Mouse (Mus musculus) lung, embryonic 16.5 days (tissue): ENCODE measurements at regions not wholly inside any gene's neighbourhood (a gene's known extent, or its start where the extent isn't known, plus 50 kb on each side); places are given as distances from the start of the nearest gene placed in this dataset.
A peak's percentile ranks its signal among the peaks of the same experiment; 100 is the strongest.

ENCODE experiments used
- ATAC-seq: fragments of 200-750 bp; cut with Nextera tagmentation; 2 replicates; pipeline ENCODE4 v1.8.0; 2017; ENCODE audit warnings: low read depth, mild to moderate bottlenecking, moderate library complexity
- H3K27ac ChIP-seq: fragments of 300-500 bp; sonication (generic); 2 replicates; pipeline ENCODE4 v1.5.1; 2014; ENCODE audit warnings: mild to moderate bottlenecking, control low read depth, low read length
- H3K27me3 ChIP-seq: fragments of 300-500 bp; sonication (generic); 2 replicates; pipeline ENCODE4 v1.6.1; 2014; ENCODE audit warnings: low read depth, low read length, mixed read lengths; ENCODE audit not compliant: control insufficient read depth, insufficient read depth
- H3K36me3 ChIP-seq: fragments of 300-500 bp; sonication (generic); 2 replicates; pipeline ENCODE4 v1.6.1; 2014; ENCODE audit warnings: low read length; ENCODE audit not compliant: control insufficient read depth, insufficient read depth
- H3K4me1 ChIP-seq: fragments of 300-500 bp; sonication (generic); replicated peaks from 2 replicates; pipeline ENCODE4 v1.6.1; 2014; ENCODE audit warnings: low read length, mixed read lengths; ENCODE audit not compliant: control insufficient read depth, insufficient read depth
- H3K4me2 ChIP-seq: fragments of 300-500 bp; sonication (generic); 2 replicates; pipeline ENCODE4 v1.6.1; 2014; ENCODE audit warnings: low read depth, low read length, control low read depth
- H3K4me3 ChIP-seq: fragments of 300-500 bp; sonication (generic); 2 replicates; pipeline ENCODE4 v1.5.1; 2014; ENCODE audit warnings: mild to moderate bottlenecking, low read length, control low read depth
- H3K9ac ChIP-seq: fragments of 300-500 bp; sonication (generic); 2 replicates; pipeline ENCODE4 v1.6.1; 2014; ENCODE audit warnings: low read length, control low read depth
- H3K9me3 ChIP-seq: fragments of 300-500 bp; sonication (generic); 2 replicates; pipeline ENCODE4 v1.6.1; 2016; ENCODE audit warnings: low read length; ENCODE audit not compliant: control insufficient read depth
- whole genome bisulfite sequencing: fragments of 180-500 bp; shearing (Covaris S2); extraction: QIAGEN DNeasy Blood & Tissue Kit; methylation state at CpG from one replicate; pipeline ENCODE4 v1.1.7; 2014; 5-methylcytosine and 5-hydroxymethylcytosine counted together

DNA sequence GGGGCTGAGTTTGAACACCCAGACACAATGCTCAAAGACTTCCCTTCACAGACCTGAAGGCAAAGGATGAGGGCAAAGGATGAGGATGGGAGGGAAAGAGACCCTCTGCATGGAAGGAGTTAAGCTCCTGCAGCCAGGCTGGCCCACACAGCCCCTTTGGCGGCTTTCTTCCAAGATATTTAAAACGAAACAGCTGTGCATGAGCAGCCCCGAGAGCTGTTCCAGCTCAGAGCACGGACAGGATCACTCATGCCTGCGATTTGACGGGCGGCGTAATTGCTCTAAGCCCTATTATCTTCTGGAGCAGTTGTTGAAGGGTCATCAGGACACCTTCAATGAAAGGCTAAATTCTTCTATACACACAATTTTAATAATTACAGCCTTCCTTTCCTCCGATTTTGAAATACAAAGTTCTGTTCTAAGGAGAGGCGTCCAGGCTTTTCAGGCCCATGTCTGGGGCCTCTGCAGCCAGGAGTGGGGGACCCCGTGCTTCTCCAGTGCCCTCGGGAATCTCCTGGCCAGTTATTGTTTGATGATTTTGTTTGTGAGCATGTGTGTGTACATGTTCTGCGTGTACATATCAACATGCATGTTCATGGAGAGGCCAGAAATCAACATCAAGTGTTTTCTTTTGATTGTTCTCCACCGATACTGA is 82.1 kb upstream of the Kazn start:
- Histone ChIP-seq H3K4me3 (no peak overlapping the region), H3K27me3 (no peaks in the 10 kb centered on the region), H3K9me3 (no peaks in the 10 kb centered on the region), H3K27ac (peak overlapping the region; percentile 31; the same call in 1 of the 2 replicates), H3K4me2 (no peak overlapping the region), H3K9ac (no peak overlapping the region), H3K4me1 (peaks cover 4% of the 10 kb centered on the region), H3K36me3 (no peaks in the 10 kb centered on the region)
- ATAC-seq = peak; percentile 85
- WGBS = 42% methylated on average over 14 of the region's 14 CpGs

DNA sequence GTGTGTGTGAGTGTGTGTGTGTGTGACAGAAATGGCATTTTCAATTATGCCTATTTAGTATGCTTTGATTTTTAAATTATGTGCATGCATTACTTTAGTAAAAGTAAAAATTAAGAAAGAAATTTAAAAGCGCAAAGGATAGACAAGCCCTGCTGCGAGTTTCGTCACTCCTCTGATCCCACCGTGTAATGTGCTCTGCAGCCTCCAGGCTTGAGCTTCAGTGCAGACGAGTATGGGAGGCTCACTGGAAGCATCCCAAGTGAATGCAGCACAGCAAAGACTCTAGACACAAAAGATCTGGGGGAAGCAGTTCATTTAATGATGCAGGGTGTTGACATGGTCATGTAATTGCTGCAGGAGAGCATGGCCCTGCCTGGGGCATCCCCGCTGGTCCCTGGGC is 71.1 kb upstream of the Kazn start:
- whole genome bisulfite sequencing = 86% methylated on average over 6 of the region's 6 CpGs

DNA sequence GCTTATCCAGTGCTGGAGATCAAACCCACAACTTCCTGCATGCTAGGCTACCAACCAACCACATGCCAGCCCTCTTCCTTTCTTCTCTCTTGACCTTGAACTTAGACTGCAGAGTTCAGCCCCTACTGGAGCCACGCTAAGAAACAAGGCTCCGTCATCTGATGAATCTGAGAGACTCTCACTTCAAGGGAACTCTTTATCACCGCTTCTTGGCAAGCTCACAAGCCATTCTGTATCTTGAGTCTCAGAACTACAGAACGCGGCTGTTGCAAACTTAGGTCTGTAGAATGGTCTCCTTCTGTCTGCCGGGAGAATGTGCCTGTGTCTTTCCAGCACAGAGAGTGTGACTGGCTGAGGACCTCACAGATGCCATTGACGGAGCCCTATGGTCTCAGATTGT is 69.1 kb upstream of the Kazn start:
- H3K27ac ChIP-seq = no peak overlapping the region
- no peak overlapping the region for H3K4me2 ChIP-seq
- no peaks in the 10 kb centered on the region for H3K36me3 ChIP-seq
- H3K4me1 ChIP-seq = no peaks in the 10 kb centered on the region
- no peak overlapping the region for H3K4me3 ChIP-seq
- WGBS = 53% methylated on average over 7 of the region's 7 CpGs
- H3K9ac ChIP-seq = no peak overlapping the region
- H3K27me3 ChIP-seq = no peaks in the 10 kb centered on the region
- ATAC-seq = peak; percentile 27; the same call in 1 of the 2 replicates
- peaks cover 6% of the 10 kb centered on the region for H3K9me3 ChIP-seq

More for the DNA sequence above, 71.1 kb upstream of the Kazn start:
- no peaks in the 10 kb centered on the region for H3K4me1 ChIP-seq
- no peak overlapping the region for H3K9ac ChIP-seq
- no peak for ATAC-seq
- no peak overlapping the region for H3K4me3 ChIP-seq
- no peak overlapping the region for H3K27ac ChIP-seq
- H3K9me3 ChIP-seq = peaks cover 6% of the 10 kb centered on the region
- no peaks in the 10 kb centered on the region for H3K36me3 ChIP-seq
- no peaks in the 10 kb centered on the region for H3K27me3 ChIP-seq
- H3K4me2 ChIP-seq = no peak overlapping the region

DNA sequence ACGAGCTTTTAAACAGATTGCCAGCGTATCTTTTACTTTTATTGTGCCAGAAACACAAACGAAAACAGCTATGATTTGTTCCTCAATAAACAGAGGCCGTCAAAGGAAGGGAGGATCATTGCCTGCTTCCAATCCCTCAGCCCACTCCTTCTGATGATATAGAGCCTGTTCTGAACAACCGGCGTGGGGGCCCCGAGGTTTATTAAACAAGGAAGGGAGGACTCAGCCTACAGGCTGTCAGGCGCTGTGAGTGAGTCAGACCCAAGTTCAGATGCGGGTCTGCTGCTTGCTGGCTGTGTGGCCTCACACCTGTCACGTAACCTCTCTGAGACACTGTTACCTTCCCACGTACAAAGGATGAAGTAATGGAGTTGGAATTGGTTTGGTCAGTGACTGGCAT is 68.1 kb upstream of the Kazn start:
- Histone ChIP-seq H3K4me3 (no peak overlapping the region), H3K9me3 (peaks cover 6% of the 10 kb centered on the region), H3K4me2 (no peak overlapping the region), H3K27ac (no peak overlapping the region), H3K9ac (no peak overlapping the region), H3K36me3 (no peaks in the 10 kb centered on the region), H3K27me3 (no peaks in the 10 kb centered on the region), H3K4me1 (peaks cover 3% of the 10 kb centered on the region; the same call in 1 of the 2 replicates)
- WGBS = 47% methylated on average over 11 of the region's 11 CpGs
- ATAC-seq = no peak

DNA sequence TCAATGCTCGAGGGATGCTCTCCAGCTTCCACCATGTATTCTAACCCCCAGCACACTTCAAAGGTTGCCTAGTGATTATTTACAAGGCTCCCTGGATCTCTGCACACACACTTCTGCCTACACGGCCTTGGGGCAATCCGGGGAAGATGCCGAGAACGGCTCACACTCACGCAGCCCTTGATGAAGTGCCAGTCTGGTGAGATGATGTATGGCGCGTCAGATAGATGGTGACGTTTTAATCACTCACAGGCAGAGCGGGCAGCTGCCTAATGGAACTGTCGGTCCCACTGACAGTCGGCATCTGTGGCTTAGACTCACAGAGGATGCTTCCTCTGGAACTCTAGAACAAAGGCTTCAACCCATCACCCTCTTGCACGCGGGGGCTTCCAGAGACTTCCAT is 66.9 kb upstream of the Kazn start:
- 46% methylated on average over 14 of the region's 14 CpGs for WGBS

DNA sequence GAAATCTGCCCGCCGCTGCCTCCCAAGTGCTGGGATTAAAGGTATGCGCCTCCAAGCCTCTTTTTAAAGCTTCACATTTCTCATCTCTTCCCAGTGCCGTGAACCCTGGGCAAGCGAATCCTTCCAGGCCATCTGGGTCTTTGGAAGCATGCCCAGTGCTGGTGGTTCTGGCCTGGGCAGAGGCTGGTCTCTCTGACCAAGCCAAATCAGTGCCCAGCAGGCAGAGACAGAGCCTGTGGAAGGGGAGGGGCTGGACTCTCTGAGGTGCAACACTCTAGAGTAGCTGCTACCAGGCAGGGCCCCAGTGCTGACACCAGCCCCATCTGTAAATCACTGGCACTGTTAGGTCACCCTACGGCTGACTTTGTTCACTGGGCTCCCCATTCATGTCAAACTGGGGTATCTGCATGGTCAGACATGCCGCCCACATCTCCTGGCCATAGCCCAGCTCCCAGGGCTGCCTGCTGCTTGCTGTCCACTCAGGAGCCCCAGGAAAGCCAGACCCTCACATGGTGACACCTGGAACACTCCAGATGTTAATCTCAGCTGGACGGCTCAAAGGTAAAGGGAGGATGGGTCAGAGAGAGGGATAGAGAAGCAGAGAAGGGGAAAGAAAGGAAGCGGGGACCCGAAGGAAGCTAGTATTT is 64.3 kb upstream of the Kazn start:
- Histone ChIP-seq H3K4me1 (peaks cover 3% of the 10 kb centered on the region; the same call in 1 of the 2 replicates), H3K36me3 (no peaks in the 10 kb centered on the region), H3K4me2 (no peak overlapping the region), H3K9me3 (no peaks in the 10 kb centered on the region), H3K4me3 (no peak overlapping the region), H3K27ac (no peak overlapping the region), H3K9ac (no peak overlapping the region), H3K27me3 (no peaks in the 10 kb centered on the region)
- no peak for ATAC-seq
- 61% methylated on average over 10 of the region's 10 CpGs for WGBS

More for the DNA sequence above, 66.9 kb upstream of the Kazn start:
- Histone ChIP-seq H3K4me3 (no peak overlapping the region), H3K4me2 (no peak overlapping the region), H3K9ac (no peak overlapping the region), H3K27me3 (no peaks in the 10 kb centered on the region), H3K27ac (no peak overlapping the region), H3K4me1 (peaks cover 3% of the 10 kb centered on the region; the same call in 1 of the 2 replicates), H3K9me3 (peaks cover 2% of the 10 kb centered on the region; the same call in 1 of the 2 replicates), H3K36me3 (no peaks in the 10 kb centered on the region)
- ATAC-seq = no peak

DNA sequence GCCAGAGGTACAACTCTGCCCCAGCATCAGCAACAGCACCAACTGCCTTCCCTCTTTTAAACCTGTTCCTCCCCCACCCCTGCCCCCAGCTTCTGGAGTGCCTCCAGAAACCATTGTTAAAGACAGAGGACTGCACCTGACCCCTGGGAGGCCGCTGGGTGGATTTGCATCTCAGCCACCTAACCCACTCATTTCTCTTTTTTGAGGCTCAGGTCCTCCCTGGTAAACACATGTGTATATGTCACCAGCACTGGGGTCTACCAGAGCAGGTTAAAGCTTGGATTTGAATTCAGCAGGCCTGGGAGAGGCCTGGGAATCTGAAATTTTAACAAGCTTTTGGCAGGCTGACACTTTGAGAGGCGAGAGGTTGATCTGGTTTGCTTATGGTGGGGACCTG is 63.5 kb upstream of the Kazn start:
- Histone ChIP-seq H3K27ac (no peak overlapping the region), H3K4me3 (no peak overlapping the region), H3K9me3 (no peaks in the 10 kb centered on the region), H3K9ac (no peak overlapping the region), H3K27me3 (no peaks in the 10 kb centered on the region), H3K4me2 (no peak overlapping the region), H3K4me1 (peaks cover 3% of the 10 kb centered on the region; the same call in 1 of the 2 replicates), H3K36me3 (no peaks in the 10 kb centered on the region)
- WGBS = 49% methylated on average over 2 of the region's 2 CpGs
- ATAC-seq = no peak

DNA sequence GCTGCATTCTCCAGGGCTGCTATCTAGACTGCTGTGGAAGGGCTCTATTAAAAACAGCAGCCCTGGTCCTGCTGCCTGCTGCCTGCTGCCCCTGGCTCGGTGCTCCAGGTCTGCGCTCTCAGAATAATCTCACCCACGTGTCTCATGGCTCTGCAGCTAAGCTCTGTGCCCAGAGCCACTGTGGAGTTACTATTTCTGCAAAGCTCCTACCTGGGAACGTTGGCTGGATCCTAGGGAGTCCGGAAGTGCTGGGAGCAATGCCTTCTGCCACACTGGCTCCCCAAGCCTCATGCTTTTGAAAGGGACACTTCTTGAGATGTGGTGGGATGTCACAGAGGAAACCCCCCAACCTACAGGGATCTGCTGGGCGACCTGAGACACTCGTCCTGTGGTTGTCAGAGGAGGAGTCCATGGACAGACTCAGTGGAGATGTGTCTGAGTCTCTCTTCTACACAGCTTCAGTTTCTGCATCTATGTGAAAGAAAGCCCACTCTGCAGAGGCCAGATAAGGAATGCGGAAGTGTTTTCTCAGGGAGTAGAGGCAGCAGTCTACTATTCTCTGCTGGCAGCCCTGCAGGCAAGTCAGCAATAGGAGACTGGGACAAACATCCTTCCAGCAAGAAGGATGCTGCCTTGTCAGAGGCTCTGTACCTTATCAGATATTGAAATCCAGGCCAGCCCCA is 63.0 kb upstream of the Kazn start:
- H3K9ac ChIP-seq = no peak overlapping the region
- no peaks in the 10 kb centered on the region for H3K9me3 ChIP-seq
- WGBS = 48% methylated on average over 8 of the region's 8 CpGs
- H3K27me3 ChIP-seq = no peaks in the 10 kb centered on the region
- no peaks in the 10 kb centered on the region for H3K36me3 ChIP-seq
- H3K4me3 ChIP-seq = no peak overlapping the region
- H3K4me2 ChIP-seq = no peak overlapping the region
- ATAC-seq = 0 out of 2 replicates have a peak, but pooled peaks have one; percentile 28
- no peak overlapping the region for H3K27ac ChIP-seq
- H3K4me1 ChIP-seq = peaks cover 3% of the 10 kb centered on the region; the same call in 1 of the 2 replicates

DNA sequence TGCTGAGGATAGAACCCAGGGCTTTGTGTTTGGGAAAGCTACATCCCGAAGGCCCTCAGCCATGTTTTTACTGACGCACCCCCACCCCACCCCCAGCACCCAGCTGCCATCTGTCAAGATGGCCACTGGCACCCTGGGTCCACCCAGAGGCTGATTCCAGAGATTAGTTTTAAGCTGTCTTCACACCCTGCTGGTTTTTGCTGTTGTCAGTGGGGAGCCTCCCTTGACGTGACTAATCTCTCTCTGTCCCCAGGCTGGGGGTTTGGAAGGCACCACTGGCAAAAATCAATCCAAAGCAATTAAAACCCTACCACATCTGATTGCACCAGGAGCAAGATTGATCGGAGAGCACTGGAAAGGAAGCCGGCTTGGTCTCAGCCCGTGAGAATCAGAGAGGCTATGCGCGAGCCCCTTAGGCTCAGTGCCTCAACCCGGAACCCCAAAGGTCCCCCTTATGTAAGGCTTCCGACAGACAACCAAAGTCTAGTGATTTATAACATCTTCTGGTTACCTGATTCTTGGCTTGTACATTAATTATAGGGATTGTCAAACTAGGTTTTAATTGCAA is 59.7 kb upstream of the Kazn start:
- H3K9ac ChIP-seq = no peak overlapping the region
- H3K4me2 ChIP-seq = no peak overlapping the region
- no peak overlapping the region for H3K27ac ChIP-seq
- H3K4me3 ChIP-seq = no peak overlapping the region
- no peak for ATAC-seq
- H3K9me3 ChIP-seq = no peaks in the 10 kb centered on the region
- no peaks in the 10 kb centered on the region for H3K36me3 ChIP-seq
- peaks cover 3% of the 10 kb centered on the region; the same call in 1 of the 2 replicates for H3K4me1 ChIP-seq
- no peaks in the 10 kb centered on the region for H3K27me3 ChIP-seq
- 78% methylated on average over 10 of the region's 10 CpGs for WGBS
